Mouse (Mus musculus): ENCODE data around the gene P2ry12. TPM values are rescaled to one million over a fixed set of nuclear protein-coding genes. Genes with fewer than 3 reads are reported as not detected.

The P2ry12 gene
- 0.79 and 0.90 TPM in 2 replicates for polyA plus RNA-seq (2012; ENCODE audit: low replicate concordance)

GRCm38 (mm10) chr3:59262704-59263103 lies at the start of gene P2ry12:
TSS of gene P2ry12 (minus strand) at chr3:59262871.

GRCm38 (mm10) chr3:59210727-59211126 lies 51.9 kb downstream of the P2ry12 start, which contains the start of gene P2ry13:
TSS of gene P2ry13 (minus strand) at chr3:59210882.

DNA sequence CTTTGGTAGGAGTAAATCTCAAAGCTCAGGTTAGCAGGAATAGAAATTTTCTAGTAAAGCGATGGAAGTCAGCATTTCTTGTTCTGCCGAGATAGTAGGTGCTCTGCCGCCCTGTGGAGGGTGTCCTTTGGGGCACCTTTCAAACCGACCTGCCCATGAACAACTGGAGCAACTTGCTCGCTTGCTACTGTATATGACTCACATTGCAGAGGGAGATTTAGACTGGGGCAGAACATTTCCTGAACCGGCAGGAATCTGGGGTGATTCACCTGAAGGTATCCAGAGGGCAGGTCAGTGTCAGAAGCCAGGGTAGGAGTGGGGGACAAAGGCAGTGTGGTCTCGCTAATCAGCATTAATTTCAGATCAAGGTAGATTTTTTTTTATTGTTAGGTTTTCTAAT lies 67.7 kb downstream of the P2ry12 start, which contains the start of gene Gpr87:
Gpr87 (minus strand) TSS at position 167 of the 400 bp plus-strand sequence.

Other genes starting within 250 kb of the P2ry12 start
- gene Gpr171, start 161.1 kb downstream of the P2ry12 start, polyA plus RNA-seq (2012; ENCODE audit: low replicate concordance) = 11.1 and 22.9 TPM in 2 replicates
- gene P2ry14, start 109.3 kb downstream of the P2ry12 start, polyA plus RNA-seq (2012; ENCODE audit: low replicate concordance) = 0.65 and 1.1 TPM in 2 replicates
- gene Gpr87, start 67.8 kb downstream of the P2ry12 start, polyA plus RNA-seq (2012; ENCODE audit: low replicate concordance) = not detected in 2 replicates
- 1.2 and 2.3 TPM in 2 replicates for gene P2ry13, start 52.0 kb downstream of the P2ry12 start, polyA plus RNA-seq (2012; ENCODE audit: low replicate concordance)
- 0.01 TPM in 1 of 2 replicates, not detected in the other for gene Igsf10, start 81.5 kb upstream of the P2ry12 start, polyA plus RNA-seq (2012; ENCODE audit: low replicate concordance)

Measured in hematopoietic multipotent progenitor cell, adult 10-12 weeks (in vitro differentiated cells).